Mouse (Mus musculus) neutrophil, adult 5-6 weeks (primary cell): ENCODE measurements around the gene Capn7. TPM values are rescaled to one million over a fixed set of nuclear protein-coding genes. Genes with fewer than 3 reads are reported as not detected.

ENCODE experiments used
- ATAC-seq: fragments of 151-379, 151-347 bp; 2 replicates; pipeline ENCODE4 v1.8.0; 2017; ENCODE audit warnings: mild to moderate bottlenecking, moderate TSS enrichment; ENCODE audit not compliant: insufficient number of reproducible peaks, poor library complexity, low FRiP score, severe bottlenecking; ENCODE audit errors: extremely low read depth
- total RNA-seq: library from RNA; stranded (forward); fragments of 200-1000 nt; gene quantifications from 2 replicates; pipeline ENCODE4 v1.2.3, GENCODE M21; 2017

The Capn7 gene
- total RNA-seq, 1 experiment from 2014 or later: 86.2 TPM

- ATAC-seq: no peak
These were observed 69.8 kb downstream of the Capn7 start for GRCm38 (mm10) chr14:31406154-31406810.

- no peak for ATAC-seq
These were observed 70.8 kb downstream of the Capn7 start for GRCm38 (mm10) chr14:31407208-31407607.

GRCm38 (mm10) chr14:31407911-31408604, 71.6 kb downstream of the Capn7 start:
- ATAC-seq: peak; percentile 44

- no peak for ATAC-seq
These were observed 72.2 kb downstream of the Capn7 start for GRCm38 (mm10) chr14:31408666-31409065.

GRCm38 (mm10) chr14:31410123-31410724, 73.8 kb downstream of the Capn7 start:
- peak; percentile 27; the same call in 1 of the 2 replicates for ATAC-seq

- ATAC-seq: no peak
These were observed 74.3 kb downstream of the Capn7 start for GRCm38 (mm10) chr14:31410737-31411136.

- ATAC-seq: no peak
These were observed 76.2 kb downstream of the Capn7 start for GRCm38 (mm10) chr14:31412651-31413056.

- peak; percentile 7; the same call in 1 of the 2 replicates for ATAC-seq
These were observed 77.1 kb downstream of the Capn7 start for GRCm38 (mm10) chr14:31413475-31414086.

- ATAC-seq: no peak
These were observed 78.0 kb downstream of the Capn7 start for GRCm38 (mm10) chr14:31414235-31414966.

GRCm38 (mm10) chr14:31414967-31415376, 78.5 kb downstream of the Capn7 start:
- no peak for ATAC-seq

GRCm38 (mm10) chr14:31416411-31416810, 80.0 kb downstream of the Capn7 start:
- ATAC-seq: peak; percentile 40

- no peak for ATAC-seq
These were observed 80.6 kb downstream of the Capn7 start for GRCm38 (mm10) chr14:31416835-31417549.

- ATAC-seq: no peak
These were observed 82.8 kb downstream of the Capn7 start for GRCm38 (mm10) chr14:31419279-31419678.

- ATAC-seq: no peak
These were observed 83.7 kb downstream of the Capn7 start for GRCm38 (mm10) chr14:31420135-31420534.

- ATAC-seq: no peak
These were observed 84.1 kb downstream of the Capn7 start for GRCm38 (mm10) chr14:31420562-31420961.

- ATAC-seq: no peak
These were observed 84.5 kb downstream of the Capn7 start for GRCm38 (mm10) chr14:31420985-31421384.
